Mouse (Mus musculus): ENCODE data around the gene Trpd52l3. TPM values are rescaled to one million over a fixed set of nuclear protein-coding genes. Genes with fewer than 3 reads are reported as not detected.

The Trpd52l3 gene
- polyA plus RNA-seq, 1 experiment from 2014 or later, result not detected

GRCm38 (mm10) chr19:30030636-30031467 lies 27.3 kb downstream of the Trpd52l3 start:
- ATAC-seq (ENCODE audit: insufficient read depth), result peak; percentile 79
- Histone ChIP-seq H3K4me3 (replicated peaks) (peak overlapping the region; percentile 100), H3K4me2 (peak overlapping the region; percentile 86), H3K27me3 (0 out of 2 replicates have a peak, but pooled peaks cover under 1% of the 10 kb centered on the region), H3K4me1 (replicated peaks) (peaks cover 44% of the 10 kb centered on the region), H3K9ac (peak overlapping the region; percentile 98), H3K36me3 (replicated peaks) (no peaks in the 10 kb centered on the region), H3K9me3 (replicated peaks) (no peaks in the 10 kb centered on the region), H3K27ac (replicated peaks) (peak overlapping the region; percentile 93)
- under 1% methylated on average over 68 of the region's 92 CpGs for WGBS (ENCODE audit: insufficient replicate concordance)

GRCm38 (mm10) chr19:30031468-30031931 lies 27.9 kb downstream of the Trpd52l3 start:
- ATAC-seq (ENCODE audit: insufficient read depth), result no peak
- H3K4me2 ChIP-seq, result peak overlapping the region; percentile 86
- H3K9ac ChIP-seq, result peak overlapping the region; percentile 98
- no peaks in the 10 kb centered on the region for H3K27me3 ChIP-seq
- peak overlapping the region; percentile 100 for H3K4me3 ChIP-seq (replicated peaks)
- H3K36me3 ChIP-seq (replicated peaks), result peaks cover under 1% of the 10 kb centered on the region; the same call in 1 of the 2 replicates
- H3K9me3 ChIP-seq (replicated peaks), result no peaks in the 10 kb centered on the region
- H3K27ac ChIP-seq (replicated peaks), result peak overlapping the region; percentile 93
- 2% methylated on average over 7 of the region's 7 CpGs for WGBS (ENCODE audit: insufficient replicate concordance)
- peaks cover 49% of the 10 kb centered on the region for H3K4me1 ChIP-seq (replicated peaks)

GRCm38 (mm10) chr19:30032206-30032605 lies 28.6 kb downstream of the Trpd52l3 start:
- WGBS (ENCODE audit: insufficient replicate concordance), result 34% methylated on average over 3 of the region's 3 CpGs
- Histone ChIP-seq H3K9ac (peak overlapping the region; percentile 98), H3K4me2 (peak overlapping the region; percentile 86), H3K4me3 (replicated peaks) (peak overlapping the region; percentile 100), H3K27me3 (no peaks in the 10 kb centered on the region), H3K9me3 (replicated peaks) (no peaks in the 10 kb centered on the region), H3K36me3 (replicated peaks) (peaks cover 4% of the 10 kb centered on the region; the same call in 1 of the 2 replicates), H3K27ac (replicated peaks) (no peak overlapping the region), H3K4me1 (replicated peaks) (peaks cover 56% of the 10 kb centered on the region)
- no peak for ATAC-seq (ENCODE audit: insufficient read depth)

- no peak overlapping the region for H3K4me3 ChIP-seq (replicated peaks)
- H3K27me3 ChIP-seq, result no peaks in the 10 kb centered on the region
- WGBS (ENCODE audit: insufficient replicate concordance), result 38% methylated on average over 3 of the region's 3 CpGs
- no peak overlapping the region for H3K27ac ChIP-seq (replicated peaks)
- no peak overlapping the region for H3K9ac ChIP-seq
- peaks cover 50% of the 10 kb centered on the region for H3K4me1 ChIP-seq (replicated peaks)
- peaks cover 4% of the 10 kb centered on the region for H3K36me3 ChIP-seq (replicated peaks)
- no peak for ATAC-seq (ENCODE audit: insufficient read depth)
- H3K4me2 ChIP-seq, result no peak overlapping the region
- no peaks in the 10 kb centered on the region for H3K9me3 ChIP-seq (replicated peaks)
Observed at GRCm38 (mm10) chr19:30035361-30035760, 31.8 kb downstream of the Trpd52l3 start.

- WGBS (ENCODE audit: insufficient replicate concordance), result 94% methylated on average over 2 of the region's 2 CpGs
- no peak overlapping the region for H3K9ac ChIP-seq
- H3K4me1 ChIP-seq (replicated peaks), result peaks cover 8% of the 10 kb centered on the region
- ATAC-seq (ENCODE audit: insufficient read depth), result no peak
- H3K36me3 ChIP-seq (replicated peaks), result peaks cover 52% of the 10 kb centered on the region
- no peaks in the 10 kb centered on the region for H3K9me3 ChIP-seq (replicated peaks)
- no peak overlapping the region for H3K4me3 ChIP-seq (replicated peaks)
- H3K27me3 ChIP-seq, result no peaks in the 10 kb centered on the region
- H3K4me2 ChIP-seq, result no peak overlapping the region
- H3K27ac ChIP-seq (replicated peaks), result no peak overlapping the region
Observed at GRCm38 (mm10) chr19:30043691-30044090, 40.1 kb downstream of the Trpd52l3 start.

GRCm38 (mm10) chr19:30044630-30045029 lies 41.0 kb downstream of the Trpd52l3 start:
- no peaks in the 10 kb centered on the region for H3K9me3 ChIP-seq (replicated peaks)
- 87% methylated on average over 1 of the region's 1 CpGs for WGBS (ENCODE audit: insufficient replicate concordance)

GRCm38 (mm10) chr19:30045857-30046256 lies 42.3 kb downstream of the Trpd52l3 start:
- ATAC-seq (ENCODE audit: insufficient read depth), result no peak
- WGBS (ENCODE audit: insufficient replicate concordance), result 67% methylated on average over 1 of the region's 1 CpGs
- H3K4me3 ChIP-seq (replicated peaks), result no peak overlapping the region

More at GRCm38 (mm10) chr19:30044630-30045029, 41.0 kb downstream of the Trpd52l3 start:
- H3K4me3 ChIP-seq (replicated peaks), result no peak overlapping the region
- H3K27me3 ChIP-seq, result no peaks in the 10 kb centered on the region
- ATAC-seq (ENCODE audit: insufficient read depth), result no peak
- peaks cover 52% of the 10 kb centered on the region for H3K36me3 ChIP-seq (replicated peaks)
- no peak overlapping the region for H3K9ac ChIP-seq
- peaks cover 16% of the 10 kb centered on the region for H3K4me1 ChIP-seq (replicated peaks)
- H3K27ac ChIP-seq (replicated peaks), result no peak overlapping the region
- H3K4me2 ChIP-seq, result no peak overlapping the region

GRCm38 (mm10) chr19:30050584-30050983 lies 47.0 kb downstream of the Trpd52l3 start:
- Histone ChIP-seq H3K27ac (replicated peaks) (peak overlapping the region; percentile 81), H3K9ac (0 out of 2 replicates have a peak overlapping the region, but pooled peaks have one; percentile 29), H3K36me3 (replicated peaks) (peaks cover 34% of the 10 kb centered on the region), H3K4me2 (peak overlapping the region; percentile 51), H3K4me1 (replicated peaks) (peaks cover 38% of the 10 kb centered on the region), H3K9me3 (replicated peaks) (no peaks in the 10 kb centered on the region), H3K4me3 (replicated peaks) (peak overlapping the region; percentile 16; the same call in 1 of the 2 replicates), H3K27me3 (no peaks in the 10 kb centered on the region)
- 21% methylated on average over 2 of the region's 2 CpGs for WGBS (ENCODE audit: insufficient replicate concordance)
- ATAC-seq (ENCODE audit: insufficient read depth), result peak; percentile 93

More at GRCm38 (mm10) chr19:30045857-30046256, 42.3 kb downstream of the Trpd52l3 start:
- Histone ChIP-seq H3K36me3 (replicated peaks) (peaks cover 52% of the 10 kb centered on the region), H3K9ac (no peak overlapping the region), H3K9me3 (replicated peaks) (no peaks in the 10 kb centered on the region), H3K4me1 (replicated peaks) (peaks cover 25% of the 10 kb centered on the region), H3K27ac (replicated peaks) (no peak overlapping the region), H3K27me3 (no peaks in the 10 kb centered on the region), H3K4me2 (no peak overlapping the region)

GRCm38 (mm10) chr19:30051479-30051878 lies 47.9 kb downstream of the Trpd52l3 start:
- Histone ChIP-seq H3K36me3 (replicated peaks) (peaks cover 32% of the 10 kb centered on the region), H3K27ac (replicated peaks) (peak overlapping the region; percentile 81; the same call in 1 of the 2 replicates)

GRCm38 (mm10) chr19:30054218-30054617 lies 50.6 kb downstream of the Trpd52l3 start:
- Histone ChIP-seq H3K9ac (no peak overlapping the region), H3K4me1 (replicated peaks) (peaks cover 26% of the 10 kb centered on the region), H3K27ac (replicated peaks) (no peak overlapping the region), H3K36me3 (replicated peaks) (peaks cover 25% of the 10 kb centered on the region), H3K4me3 (replicated peaks) (no peak overlapping the region), H3K27me3 (no peaks in the 10 kb centered on the region), H3K9me3 (replicated peaks) (no peaks in the 10 kb centered on the region), H3K4me2 (no peak overlapping the region)
- WGBS (ENCODE audit: insufficient replicate concordance), result 91% methylated on average over 2 of the region's 2 CpGs
- no peak for ATAC-seq (ENCODE audit: insufficient read depth)

More at GRCm38 (mm10) chr19:30051479-30051878, 47.9 kb downstream of the Trpd52l3 start:
- WGBS (ENCODE audit: insufficient replicate concordance), result 42% methylated on average over 3 of the region's 3 CpGs
- H3K4me1 ChIP-seq (replicated peaks), result peaks cover 38% of the 10 kb centered on the region
- no peaks in the 10 kb centered on the region for H3K9me3 ChIP-seq (replicated peaks)
- H3K4me2 ChIP-seq, result peak overlapping the region; percentile 51; the same call in 1 of the 2 replicates
- H3K9ac ChIP-seq, result no peak overlapping the region
- no peaks in the 10 kb centered on the region for H3K27me3 ChIP-seq
- no peak for ATAC-seq (ENCODE audit: insufficient read depth)
- no peak overlapping the region for H3K4me3 ChIP-seq (replicated peaks)

Data from liver, embryonic 15.5 days (tissue).